Mouse (Mus musculus) spleen, postnatal 36 days (tissue): ENCODE results near the gene Fam189a1.

Source experiments
- DNase-seq, 2 experiments: peaks; one replicate each; pipeline ENCODE4 v3.0.0; 2022; ENCODE audit warnings: low spot score in 2 of 2, mixed read lengths in 1 of 2

The Fam189a1 gene

GRCm38 (mm10) chr7:65046690-65047089 lies 109.7 kb downstream of the Fam189a1 start:
- no peak for DNase-seq

GRCm38 (mm10) chr7:65044280-65044679 lies 112.1 kb downstream of the Fam189a1 start:
- no peak for DNase-seq

- no peak for DNase-seq
These were observed 115.3 kb downstream of the Fam189a1 start for GRCm38 (mm10) chr7:65041106-65041505.

GRCm38 (mm10) chr7:65031741-65032140 lies 124.6 kb downstream of the Fam189a1 start:
- DNase-seq, result no peak

DNA sequence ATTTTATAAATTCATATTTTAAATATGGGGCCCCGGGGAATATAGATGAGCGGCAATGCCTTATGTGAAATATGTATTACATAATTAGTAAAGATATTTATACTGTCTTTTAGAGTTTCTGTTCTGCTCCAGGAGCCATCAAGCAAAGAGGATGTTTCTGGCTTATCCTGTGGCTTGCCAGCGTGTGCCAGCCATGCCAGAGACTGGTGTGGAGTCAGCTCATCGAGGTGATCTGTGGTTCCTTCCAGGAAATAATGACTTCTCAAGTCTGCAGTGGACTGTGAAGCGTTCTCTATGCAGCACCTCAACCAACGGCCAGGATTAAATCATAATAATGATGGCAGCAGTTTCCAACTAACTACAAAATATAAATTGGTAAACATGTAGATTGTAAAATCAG lies 125.2 kb downstream of the Fam189a1 start:
- DNase-seq, result no peak

GRCm38 (mm10) chr7:65029985-65030384 lies 126.4 kb downstream of the Fam189a1 start:
- DNase-seq, result no peak

DNA sequence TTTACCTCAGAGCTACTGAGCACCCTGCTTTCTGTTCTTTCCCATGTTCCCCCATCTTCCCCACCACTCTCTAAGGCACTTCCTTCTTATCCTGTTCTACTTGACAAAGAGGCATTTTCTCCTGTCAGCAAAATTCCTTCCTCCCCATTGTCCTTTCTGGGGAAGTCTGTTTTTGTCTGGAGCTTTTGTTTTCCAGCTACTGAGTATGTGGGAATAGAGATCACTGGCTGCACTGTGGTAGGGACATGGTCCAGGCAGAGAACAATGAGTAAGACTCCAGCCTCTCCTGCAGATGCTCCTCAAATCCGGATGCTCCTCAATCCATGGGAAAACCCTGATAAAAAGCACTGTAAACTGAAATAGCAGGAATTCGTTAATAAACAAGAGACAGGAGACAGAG lies 135.1 kb downstream of the Fam189a1 start:
- no peak for DNase-seq

GRCm38 (mm10) chr7:65018036-65018679 lies 138.2 kb downstream of the Fam189a1 start:
- no peak for DNase-seq

- DNase-seq, result no peak
These were observed 139.0 kb downstream of the Fam189a1 start for GRCm38 (mm10) chr7:65017348-65017747.

GRCm38 (mm10) chr7:65011133-65011532 lies 145.2 kb downstream of the Fam189a1 start:
- DNase-seq, result no peak

GRCm38 (mm10) chr7:65010275-65010674 lies 146.1 kb downstream of the Fam189a1 start:
- no peak for DNase-seq

- no peak for DNase-seq
These were observed 150.6 kb downstream of the Fam189a1 start for GRCm38 (mm10) chr7:65005731-65006130.

GRCm38 (mm10) chr7:64999718-65000214 lies 156.6 kb downstream of the Fam189a1 start:
- DNase-seq, result no peak

DNA sequence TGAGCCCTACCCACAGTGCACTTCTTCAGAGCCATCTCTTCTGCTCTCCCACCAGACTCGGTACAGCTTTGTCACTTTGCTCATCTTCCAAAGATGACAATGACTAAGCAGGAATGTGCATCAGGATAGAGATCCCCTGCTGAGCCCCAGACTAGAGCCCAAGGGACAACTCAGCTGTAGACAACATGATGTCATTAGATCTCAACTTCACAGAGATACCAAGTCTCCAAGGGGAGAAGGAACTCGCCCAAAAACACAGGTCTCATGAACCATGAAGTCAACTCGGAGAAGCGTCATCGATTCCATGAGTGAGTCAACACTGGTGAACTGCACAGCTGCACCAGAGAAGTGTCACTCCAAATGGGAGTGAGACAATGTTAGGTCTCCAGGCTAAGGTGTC lies 158.6 kb downstream of the Fam189a1 start:
- DNase-seq, result no peak

- no peak for DNase-seq
These were observed 160.4 kb downstream of the Fam189a1 start for GRCm38 (mm10) chr7:64995946-64996444.

- DNase-seq, result no peak
These were observed 167.0 kb downstream of the Fam189a1 start for GRCm38 (mm10) chr7:64989406-64989805.

GRCm38 (mm10) chr7:64988015-64988414 lies 168.4 kb downstream of the Fam189a1 start:
- no peak for DNase-seq

GRCm38 (mm10) chr7:64984468-64985120 lies 171.8 kb downstream of the Fam189a1 start:
- DNase-seq, result no peak

DNA sequence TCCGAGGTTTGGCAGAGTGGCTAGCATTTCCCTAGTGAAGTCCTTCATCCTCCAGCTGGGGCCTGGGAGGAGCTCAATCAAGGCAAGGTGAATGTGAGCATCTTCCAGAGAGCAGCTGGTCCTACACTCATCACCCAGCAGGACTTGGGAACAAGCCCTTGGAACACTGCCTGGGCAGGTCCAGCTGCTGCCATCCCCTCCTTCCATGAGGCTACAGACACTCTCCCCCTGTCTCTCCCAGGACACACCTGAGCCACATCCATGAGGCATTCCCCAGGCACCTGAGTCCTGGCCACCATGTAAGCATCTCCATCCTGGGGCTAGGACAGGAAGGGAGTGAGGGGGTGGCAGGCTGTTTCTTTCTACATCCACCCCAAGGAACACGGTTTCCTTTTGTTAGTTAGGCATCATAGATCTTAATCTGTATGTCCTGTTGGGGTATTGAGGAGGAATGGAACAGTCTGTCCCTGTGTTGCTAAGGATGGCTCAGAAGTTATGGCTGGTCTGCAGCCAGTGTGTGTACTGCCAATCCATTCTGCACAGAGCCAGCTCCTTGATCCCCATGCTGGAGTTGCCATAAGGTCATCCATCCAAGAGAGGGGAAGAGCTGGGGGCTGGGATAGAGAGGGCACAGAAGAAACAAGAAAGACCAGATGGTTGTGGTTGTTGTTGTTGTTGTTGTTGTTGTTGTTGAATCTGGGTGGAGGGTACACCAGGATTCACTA lies 174.7 kb downstream of the Fam189a1 start:
- no peak for DNase-seq

DNA sequence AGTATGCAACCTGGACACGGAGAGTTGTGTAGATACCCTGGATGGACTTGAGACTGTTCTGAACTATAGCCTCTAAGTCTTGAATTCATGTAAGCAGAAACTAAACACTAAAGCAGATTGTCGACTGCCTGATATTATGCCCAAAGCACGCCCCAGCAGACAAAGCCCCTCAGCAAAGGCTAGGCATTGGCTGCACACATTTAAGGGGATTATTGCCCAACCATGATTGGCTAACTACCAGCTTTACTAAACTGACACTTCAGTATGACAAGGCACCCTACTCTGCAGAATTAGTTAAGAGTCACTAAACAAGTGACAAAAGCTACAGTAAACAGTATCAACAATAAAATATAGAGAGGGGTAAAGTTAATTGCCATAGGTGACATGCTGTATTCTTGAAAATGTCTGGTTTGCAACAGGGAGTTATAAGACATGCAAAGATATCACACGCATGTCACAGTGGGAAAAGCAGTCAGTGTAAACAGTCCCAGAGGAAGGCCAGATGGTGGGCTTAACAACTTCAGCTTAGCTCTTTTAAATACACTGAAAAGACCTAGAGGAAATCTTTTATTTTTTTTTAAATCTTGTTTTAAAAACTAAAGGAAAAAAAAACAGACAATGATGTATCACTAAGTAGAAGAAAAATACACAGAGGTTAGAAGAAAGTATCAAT lies 182.6 kb downstream of the Fam189a1 start:
- no peak for DNase-seq

DNA sequence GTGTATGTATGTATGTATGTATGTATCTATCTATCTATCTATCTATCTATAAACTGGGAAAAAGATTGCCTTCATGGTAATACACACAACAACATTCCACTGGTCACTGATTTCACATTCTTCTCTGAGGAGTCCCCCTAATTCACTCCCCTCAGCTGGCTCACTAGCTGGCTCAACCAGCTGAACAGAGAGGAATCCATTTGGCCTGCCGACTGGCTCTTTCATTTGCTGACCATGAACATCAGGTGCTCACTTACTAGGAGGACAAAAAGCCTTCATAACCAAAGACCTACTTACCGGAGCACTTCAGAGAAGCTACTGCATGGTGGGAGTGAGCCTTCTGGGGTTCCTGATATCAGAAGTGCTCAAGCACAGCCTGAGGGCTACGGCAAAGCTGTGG lies 194.2 kb downstream of the Fam189a1 start:
- DNase-seq, result no peak

DNA sequence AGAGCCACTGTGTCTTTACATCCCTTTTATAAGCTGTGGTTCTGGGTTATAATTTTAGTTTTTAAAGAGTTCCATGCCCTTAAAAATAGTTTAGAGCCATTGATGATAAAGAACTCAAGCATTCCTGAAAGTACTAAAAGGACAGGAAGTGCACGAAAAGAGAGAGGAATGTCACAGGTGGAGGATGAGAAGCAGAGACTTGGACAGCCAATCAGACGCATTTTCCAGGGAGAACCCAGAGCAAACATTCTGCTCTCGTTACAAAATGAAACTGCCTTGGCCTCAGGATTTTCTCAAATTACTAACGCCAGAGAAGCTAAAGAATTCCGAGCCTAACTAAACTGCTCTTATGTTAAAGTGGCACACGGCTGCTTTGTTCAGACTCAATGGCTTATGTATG lies 197.3 kb downstream of the Fam189a1 start:
- no peak for DNase-seq
